Mouse (Mus musculus): ENCODE measurements at regions not wholly inside any gene's neighbourhood (a gene's known extent, or its start where the extent isn't known, plus 50 kb on each side); places are given as distances from the start of the nearest gene placed in this dataset.

GRCm38 (mm10) chr14:99515474-99515873, 217.0 kb downstream of the Klf5 start:
- intact Hi-C loops (cut with DNase I), result no loop called here
- DNase-seq, result no peak

- intact Hi-C loops (cut with DNase I), result no loop called here
- DNase-seq, result no peak
These were observed 218.2 kb downstream of the Klf5 start for GRCm38 (mm10) chr14:99516703-99517102.

GRCm38 (mm10) chr14:99520343-99520742, 221.9 kb downstream of the Klf5 start:
- no peak for DNase-seq
- intact Hi-C loops (cut with DNase I), result no loop called here

GRCm38 (mm10) chr14:99521954-99522523, 223.5 kb downstream of the Klf5 start:
- no peak for DNase-seq
- intact Hi-C loops (cut with DNase I), result no loop called here

- intact Hi-C loops (cut with DNase I), result no loop called here
- no peak for DNase-seq
These were observed 237.3 kb downstream of the Klf5 start for GRCm38 (mm10) chr14:99535781-99536180.

GRCm38 (mm10) chr14:99537286-99537685, 238.8 kb downstream of the Klf5 start:
- intact Hi-C loops (cut with DNase I), result no loop called here
- no peak for DNase-seq

- intact Hi-C loops (cut with DNase I), result no loop called here
- no peak for DNase-seq
These were observed 243.2 kb downstream of the Klf5 start for GRCm38 (mm10) chr14:99541716-99542115.

- DNase-seq, result no peak
These were observed 249.4 kb downstream of the Klf5 start for GRCm38 (mm10) chr14:99547931-99548330.

GRCm38 (mm10) chr14:99548363-99549248, 250.1 kb downstream of the Klf5 start:
- intact Hi-C loops (cut with DNase I), result no loop called here
- no peak for DNase-seq

More at GRCm38 (mm10) chr14:99547931-99548330, 249.4 kb downstream of the Klf5 start:
- intact Hi-C loops (cut with DNase I), result no loop called here

- DNase-seq, result no peak
- intact Hi-C loops (cut with DNase I), result no loop called here
These were observed 265.5 kb downstream of the Klf5 start for GRCm38 (mm10) chr14:99564024-99564423.

GRCm38 (mm10) chr14:99574146-99574545, 275.7 kb downstream of the Klf5 start:
- intact Hi-C loops (cut with DNase I), result loop anchor here (10.0 kb wide), 1 partner anchor 171 kb away; no protein-coding TSS in a partner anchor
- DNase-seq, result no peak

- no peak for DNase-seq
- intact Hi-C loops (cut with DNase I), result loop anchor here (10.0 kb wide), 1 partner anchor 166 kb away; no protein-coding TSS in a partner anchor
These were observed 280.2 kb downstream of the Klf5 start for GRCm38 (mm10) chr14:99578665-99579064.

GRCm38 (mm10) chr14:99579271-99579759, 280.8 kb downstream of the Klf5 start:
- DNase-seq, result no peak
- intact Hi-C loops (cut with DNase I), result loop anchor here (10.0 kb wide), 1 partner anchor 165 kb away; no protein-coding TSS in a partner anchor

GRCm38 (mm10) chr14:99579765-99580266, 281.3 kb downstream of the Klf5 start:
- DNase-seq, result no peak
- intact Hi-C loops (cut with DNase I), result loop anchor here (10.0 kb wide), 1 partner anchor 165 kb away; no protein-coding TSS in a partner anchor

GRCm38 (mm10) chr14:99584144-99584543, 285.7 kb downstream of the Klf5 start:
- no peak for DNase-seq
- intact Hi-C loops (cut with DNase I), result no loop called here

GRCm38 (mm10) chr14:99586029-99586428, 287.5 kb downstream of the Klf5 start:
- intact Hi-C loops (cut with DNase I), result no loop called here
- DNase-seq, result no peak

GRCm38 (mm10) chr14:99590854-99591470, 292.5 kb downstream of the Klf5 start:
- intact Hi-C loops (cut with DNase I), result no loop called here
- no peak for DNase-seq

- no peak for DNase-seq
- intact Hi-C loops (cut with DNase I), result no loop called here
These were observed 294.4 kb downstream of the Klf5 start for GRCm38 (mm10) chr14:99592922-99593321.

GRCm38 (mm10) chr14:99593864-99594263, 295.4 kb downstream of the Klf5 start:
- intact Hi-C loops (cut with DNase I), result no loop called here
- peak; percentile 8 for DNase-seq

GRCm38 (mm10) chr14:99601900-99602299, 303.4 kb downstream of the Klf5 start:
- DNase-seq, result no peak
- intact Hi-C loops (cut with DNase I), result no loop called here

- intact Hi-C loops (cut with DNase I), result no loop called here
These were observed 304.8 kb downstream of the Klf5 start for GRCm38 (mm10) chr14:99603257-99603656.

More at GRCm38 (mm10) chr14:99603257-99603656, 304.8 kb downstream of the Klf5 start:
- no peak for DNase-seq
